Mouse (Mus musculus) ES-Bruce4 (cell line): ENCODE data around the gene Itga5.

ENCODE experiments used
- CTCF ChIP-seq: IDR thresholded peaks from one replicate; pipeline ENCODE4 v1.8.1; 2011; ENCODE audit warnings: low read depth, low read length
- EP300 ChIP-seq: IDR thresholded peaks from 2 replicates; pipeline ENCODE4 v1.6.1; 2011; ENCODE audit warnings: low read depth, low read length; ENCODE audit not compliant: insufficient read depth

- TF ChIP-seq EP300 (no peak), CTCF (no peak)
Observed at GRCm38 (mm10) chr15:103383771-103384488, 17.4 kb upstream of the Itga5 start.
